Mouse (Mus musculus) activated CD4-positive, CD25-positive, alpha-beta regulatory T cell, adult 4 months (primary cell): ENCODE results near the gene Spem2. TPM values are rescaled to one million over a fixed set of nuclear protein-coding genes. Genes with fewer than 3 reads are reported as not detected.

Experiments
- ATAC-seq: one replicate; pipeline ENCODE4 v1.8.0; 2017
- polyA plus RNA-seq, 2 experiments: library from polyadenylated mRNA; unstranded; fragments of 100-300 nt; shearing (Covaris generic); gene quantifications; one replicate each; pipeline ENCODE4 v1.2.1; 2017

Gene Spem2
- polyA plus RNA-seq, 2 experiments from 2014 or later: not detected

DNA sequence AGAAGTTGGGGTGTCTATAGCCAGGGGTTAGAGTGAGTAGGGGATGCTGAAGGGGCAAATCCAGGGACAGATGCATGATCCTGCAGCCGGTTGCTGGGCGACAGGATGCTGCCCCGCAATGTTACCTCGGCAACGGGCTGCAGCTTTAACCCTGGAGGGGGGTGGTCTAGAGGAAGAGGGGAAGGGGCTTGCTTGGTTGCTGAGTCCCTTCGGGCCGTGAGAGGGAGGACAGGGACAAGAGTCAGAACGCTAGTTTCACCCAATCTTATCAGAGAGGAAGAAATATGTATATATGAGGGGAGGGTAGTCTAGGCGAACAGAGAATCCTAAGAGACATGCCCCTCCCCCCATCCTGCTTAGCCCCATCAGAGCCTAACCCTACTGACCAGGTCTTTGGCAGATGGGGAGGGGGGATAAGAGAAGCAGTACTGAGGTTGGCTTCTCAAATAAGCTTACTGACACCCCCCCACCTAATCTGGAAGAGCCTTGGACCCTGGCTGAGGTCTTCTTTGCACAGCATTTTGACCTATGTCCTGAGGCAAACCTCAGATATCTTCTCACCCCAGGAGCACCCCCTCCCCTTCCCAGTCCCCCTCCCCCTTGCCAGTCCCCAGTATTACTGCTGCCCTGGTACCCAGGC lies 17.2 kb upstream of the Spem2 start:
- ATAC-seq: no peak

- peak; percentile 9 for ATAC-seq
These were observed 15.8 kb upstream of the Spem2 start for GRCm38 (mm10) chr11:69834001-69834549.

DNA sequence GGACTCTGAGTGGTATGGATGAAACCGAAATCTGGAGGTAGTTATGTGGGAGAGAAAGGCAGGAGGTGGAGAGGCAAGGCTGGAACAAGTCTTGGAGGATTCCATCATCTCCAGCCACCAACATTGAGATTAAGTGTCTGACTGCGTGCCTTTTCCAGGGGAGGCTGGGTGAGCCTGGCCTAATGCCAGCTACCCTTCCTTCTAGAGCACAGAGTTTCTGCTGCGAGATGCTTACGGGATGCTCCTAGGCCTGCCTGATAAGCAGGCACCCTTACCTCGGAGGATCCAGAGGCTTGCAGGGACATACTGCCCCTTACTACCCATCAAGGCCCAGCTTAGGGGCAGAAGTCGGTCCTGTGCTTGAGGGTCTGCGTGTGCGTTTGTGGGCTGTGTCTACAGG lies 15.3 kb upstream of the Spem2 start:
- no peak for ATAC-seq

GRCm38 (mm10) chr11:69828832-69829231 lies 10.6 kb upstream of the Spem2 start:
- no peak for ATAC-seq

GRCm38 (mm10) chr11:69823456-69823855 lies 5.2 kb upstream of the Spem2 start:
- ATAC-seq: no peak

- no peak for ATAC-seq
These were observed 3.8 kb upstream of the Spem2 start, which contains the start of gene Spem1 for GRCm38 (mm10) chr11:69822080-69822479. Spem1 (minus strand) TSS chr11:69822180.

GRCm38 (mm10) chr11:69818871-69819270 lies 606 bp upstream of the Spem2 start:
- no peak for ATAC-seq

GRCm38 (mm10) chr11:69816520-69816919 lies 1.7 kb downstream of the Spem2 start:
- ATAC-seq: no peak

GRCm38 (mm10) chr11:69815155-69815554 lies 3.1 kb downstream of the Spem2 start, which contains the start of gene Gm39566:
Gm39566 (minus strand) TSS chr11:69815298.
- no peak for ATAC-seq

- ATAC-seq: no peak
These were observed 8.0 kb downstream of the Spem2 start for GRCm38 (mm10) chr11:69810280-69810679.

DNA sequence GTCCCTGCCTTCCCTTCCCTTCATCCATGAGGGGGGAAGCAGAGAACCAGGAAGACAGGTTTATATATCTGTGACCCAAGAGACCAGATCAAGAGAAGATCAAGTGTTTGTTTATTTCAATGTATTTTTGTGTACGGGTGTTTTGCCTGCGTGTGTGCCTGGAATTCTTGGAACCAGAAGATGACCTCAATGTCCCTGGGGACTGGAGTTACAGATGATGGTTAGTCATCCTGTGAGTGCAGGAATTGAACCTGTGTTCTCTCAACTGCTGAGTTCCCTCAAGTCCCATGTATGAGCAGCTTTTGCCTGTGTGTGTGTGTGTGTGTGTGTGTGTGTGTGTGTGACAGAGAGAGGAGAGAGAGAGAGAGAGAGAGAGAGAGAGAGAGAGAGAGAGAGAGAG lies 10.6 kb downstream of the Spem2 start:
- no peak for ATAC-seq

GRCm38 (mm10) chr11:69806378-69806777 lies 11.9 kb downstream of the Spem2 start:
- no peak for ATAC-seq

- ATAC-seq: no peak
These were observed 13.0 kb downstream of the Spem2 start, which contains the start of gene Tmem102 for GRCm38 (mm10) chr11:69804972-69805909. Tmem102 (minus strand) TSS chr11:69805624.

- ATAC-seq: no peak
These were observed 13.7 kb downstream of the Spem2 start for GRCm38 (mm10) chr11:69804652-69804940.

DNA sequence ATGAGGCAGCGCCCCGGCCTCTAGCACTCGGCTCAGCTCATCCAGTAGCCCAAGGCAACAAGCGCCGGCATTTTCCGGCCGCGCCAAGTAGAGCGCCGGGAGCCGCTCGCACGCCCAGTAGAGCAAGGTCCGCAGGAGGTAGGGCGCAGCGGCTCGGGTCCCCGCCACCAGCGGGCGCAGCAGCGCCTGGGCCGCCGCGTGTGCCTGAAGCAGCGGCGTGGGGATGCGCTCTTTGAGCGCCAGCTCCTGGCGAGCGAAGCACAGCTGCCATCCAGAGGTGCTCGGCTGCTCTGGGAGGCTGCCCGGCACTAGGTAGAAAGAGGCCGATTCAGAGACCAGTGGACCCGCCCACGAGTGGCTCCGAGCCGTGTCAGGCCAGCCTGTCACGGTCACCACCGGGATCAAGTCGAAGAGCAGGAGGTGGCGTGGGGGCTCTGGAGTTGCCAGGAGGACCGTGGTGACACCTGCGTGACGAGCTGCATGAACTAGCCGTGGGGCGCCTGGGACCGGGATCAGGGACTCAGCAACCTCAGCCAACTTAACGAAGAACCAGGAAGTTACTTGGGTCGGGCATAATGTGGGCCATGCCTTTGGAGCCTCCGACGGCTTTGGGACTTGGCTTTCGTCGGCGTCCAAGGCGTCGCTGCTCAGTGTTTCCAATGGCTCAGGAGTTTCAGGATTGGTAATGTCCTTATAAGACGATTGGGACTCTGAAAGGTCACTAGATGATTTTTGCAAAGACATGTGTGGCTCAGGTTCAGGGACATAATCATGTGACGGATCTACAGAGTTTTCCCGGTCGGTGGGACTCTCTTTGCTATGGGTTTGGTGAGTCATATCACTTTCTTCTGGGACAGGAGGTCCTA lies 14.2 kb downstream of the Spem2 start:
- peak; percentile 62 for ATAC-seq

- no peak for ATAC-seq
These were observed 14.9 kb downstream of the Spem2 start for GRCm38 (mm10) chr11:69803328-69803727.

GRCm38 (mm10) chr11:69802648-69803105 lies 15.6 kb downstream of the Spem2 start:
- ATAC-seq: peak; percentile 32

GRCm38 (mm10) chr11:69801379-69801977 lies 16.8 kb downstream of the Spem2 start, which contains the start of gene Fgf11:
Fgf11 (minus strand) TSS chr11:69801857.
- ATAC-seq: no peak

DNA sequence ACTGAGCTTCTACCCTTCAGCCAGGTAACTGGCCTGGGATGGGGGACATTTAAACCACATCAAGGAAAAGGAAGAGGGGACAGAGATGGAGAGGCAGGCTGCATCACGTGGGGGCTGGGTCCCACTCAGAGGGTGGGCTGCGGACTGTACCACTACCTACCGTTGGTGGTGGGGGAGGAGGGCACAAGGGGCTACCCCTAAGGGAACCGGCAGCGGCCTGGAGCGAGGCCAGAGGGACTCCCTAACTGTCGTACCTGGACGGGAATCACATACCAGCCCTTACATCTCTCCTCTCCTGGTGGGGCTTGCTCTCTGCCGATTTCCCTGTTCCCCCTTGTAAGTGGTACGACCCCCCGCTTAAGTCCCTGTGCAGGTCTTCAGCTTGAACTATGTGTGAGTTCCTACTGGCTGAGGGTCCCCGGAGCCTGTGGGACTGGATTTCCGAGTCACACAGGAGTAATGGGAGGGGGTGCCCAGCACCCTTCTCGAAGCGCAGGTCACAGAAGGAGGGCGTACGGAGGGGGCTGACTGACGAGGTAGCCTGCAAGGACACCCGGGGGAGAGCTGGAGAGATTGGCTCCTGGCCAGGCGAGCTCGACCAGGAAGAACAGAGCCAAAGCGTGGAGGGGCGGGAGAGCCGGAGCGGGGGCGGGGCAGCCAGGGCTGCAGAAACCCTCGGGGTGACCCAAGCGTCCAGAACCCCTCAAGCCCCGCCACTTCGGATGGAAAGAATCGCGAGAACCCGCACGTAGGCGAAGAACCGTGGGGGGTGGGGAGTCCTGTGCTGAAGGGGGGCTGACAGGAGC lies 17.7 kb downstream of the Spem2 start:
- no peak for ATAC-seq

DNA sequence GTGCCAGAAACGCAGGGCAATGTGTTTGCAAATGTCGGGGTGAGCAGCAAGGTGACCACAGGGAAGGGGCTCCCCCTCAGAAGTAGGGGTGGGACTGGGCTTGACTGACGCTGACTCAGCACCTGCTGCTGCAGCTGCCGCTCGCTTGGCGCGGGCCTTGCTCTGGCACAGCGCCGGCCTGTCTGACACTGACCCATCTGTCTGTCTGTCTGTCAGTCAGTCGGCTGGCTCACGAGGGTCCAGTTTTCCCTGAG lies 18.2 kb downstream of the Spem2 start:
- ATAC-seq: no peak

DNA sequence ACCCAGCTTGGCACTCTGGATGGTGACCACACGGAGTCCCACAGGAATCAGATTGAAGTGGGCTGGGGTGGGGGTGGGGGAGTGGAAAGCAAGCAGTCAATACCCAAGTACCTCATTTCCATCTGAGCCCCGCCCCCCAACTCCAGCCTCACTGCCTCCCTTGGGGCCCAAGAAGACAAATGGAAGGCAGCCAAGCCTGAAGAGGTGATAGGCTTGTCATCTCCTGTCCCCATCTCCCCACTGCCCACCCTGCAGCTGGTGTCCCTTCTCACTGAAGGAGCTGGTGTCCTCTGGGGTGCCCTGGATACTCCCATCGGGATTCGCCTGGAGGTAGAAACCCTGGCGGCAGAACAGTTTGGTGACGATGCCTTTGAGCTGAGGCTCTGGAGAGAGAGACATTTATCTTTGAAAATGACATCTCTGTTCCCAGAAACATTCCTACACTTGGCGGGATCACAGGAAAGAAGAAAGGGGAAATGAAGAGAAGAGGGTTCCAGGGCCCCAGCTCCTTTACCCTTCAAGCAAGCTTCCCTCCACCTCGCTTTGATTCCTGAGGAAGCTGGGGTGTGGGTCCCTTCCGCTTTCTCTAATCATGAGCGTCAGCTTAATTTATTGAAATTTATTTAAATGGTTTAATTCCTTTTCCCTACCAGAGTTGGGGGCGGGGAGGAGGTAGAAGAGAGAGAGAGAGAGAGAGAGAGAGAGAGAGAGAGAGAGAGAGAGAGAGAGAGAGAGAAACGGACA lies 18.7 kb downstream of the Spem2 start:
- ATAC-seq: no peak
